Mouse (Mus musculus) ES-Bruce4 (cell line): ENCODE results near the gene Tshz2.

ENCODE experiments used
- CTCF ChIP-seq: IDR thresholded peaks from one replicate; pipeline ENCODE4 v1.8.1; 2011; ENCODE audit warnings: low read depth, low read length
- EP300 ChIP-seq: IDR thresholded peaks from 2 replicates; pipeline ENCODE4 v1.6.1; 2011; ENCODE audit warnings: low read depth, low read length; ENCODE audit not compliant: insufficient read depth
- POLR2A ChIP-seq: IDR thresholded peaks from one replicate; pipeline ENCODE4 v1.8.1; 2011; ENCODE audit warnings: low read length; ENCODE audit not compliant: insufficient read depth

GRCm38 (mm10) chr2:169843553-169843952 is 210.7 kb downstream of the Tshz2 start:
- TF ChIP-seq EP300, result no peak
- TF ChIP-seq POLR2A, result no peak
- no peak for TF ChIP-seq CTCF
